Mouse (Mus musculus): ENCODE data around the gene Gadd45a. TPM values are rescaled to one million over a fixed set of nuclear protein-coding genes. Genes with fewer than 3 reads are reported as not detected.

The Gadd45a gene
- polyA plus RNA-seq, 1 experiment from 2014 or later: 14.5 TPM

- Histone ChIP-seq H3K27me3 (ENCODE audit: control insufficient read depth, insufficient read depth, low read depth, low read length) (no peaks in the 10 kb centered on the region), H3K9ac (ENCODE audit: low read length) (no peak overlapping the region), H3K4me1 (replicated peaks; ENCODE audit: control insufficient read depth, insufficient read depth, low read length) (peaks cover 8% of the 10 kb centered on the region; the same call in 1 of the 2 replicates), H3K36me3 (ENCODE audit: control insufficient read depth, insufficient read depth, low read length) (no peaks in the 10 kb centered on the region), H3K4me3 (ENCODE audit: low read length) (no peak overlapping the region), H3K4me2 (ENCODE audit: low read depth, low read length) (no peak overlapping the region), H3K9me3 (ENCODE audit: control insufficient read depth, low read length) (no peaks in the 10 kb centered on the region), H3K27ac (ENCODE audit: low read length) (no peak overlapping the region)
- 95% methylated on average over 1 of the region's 1 CpGs for WGBS
- ATAC-seq (ENCODE audit: low read depth): no peak
Observed at GRCm38 (mm10) chr6:66995825-66996224, 41.4 kb downstream of the Gadd45a start.

- H3K27me3 ChIP-seq (ENCODE audit: control insufficient read depth, insufficient read depth, low read depth, low read length): no peaks in the 10 kb centered on the region
- H3K4me2 ChIP-seq (ENCODE audit: low read depth, low read length): no peak overlapping the region
- no peaks in the 10 kb centered on the region for H3K9me3 ChIP-seq (ENCODE audit: control insufficient read depth, low read length)
- H3K4me1 ChIP-seq (replicated peaks; ENCODE audit: control insufficient read depth, insufficient read depth, low read length): peaks cover 8% of the 10 kb centered on the region; the same call in 1 of the 2 replicates
- H3K36me3 ChIP-seq (ENCODE audit: control insufficient read depth, insufficient read depth, low read length): no peaks in the 10 kb centered on the region
- ATAC-seq (ENCODE audit: low read depth): no peak
- 93% methylated on average over 8 of the region's 8 CpGs for WGBS
- no peak overlapping the region for H3K27ac ChIP-seq (ENCODE audit: low read length)
- no peak overlapping the region for H3K9ac ChIP-seq (ENCODE audit: low read length)
- H3K4me3 ChIP-seq (ENCODE audit: low read length): no peak overlapping the region
Observed at GRCm38 (mm10) chr6:66994981-66995380, 42.3 kb downstream of the Gadd45a start.

GRCm38 (mm10) chr6:66992786-66993185 is 44.5 kb downstream of the Gadd45a start:
- Histone ChIP-seq H3K27ac (ENCODE audit: low read length) (no peak overlapping the region), H3K36me3 (ENCODE audit: control insufficient read depth, insufficient read depth, low read length) (no peaks in the 10 kb centered on the region), H3K4me2 (ENCODE audit: low read depth, low read length) (no peak overlapping the region), H3K4me1 (replicated peaks; ENCODE audit: control insufficient read depth, insufficient read depth, low read length) (peaks cover 8% of the 10 kb centered on the region; the same call in 1 of the 2 replicates), H3K27me3 (ENCODE audit: control insufficient read depth, insufficient read depth, low read depth, low read length) (no peaks in the 10 kb centered on the region), H3K9me3 (ENCODE audit: control insufficient read depth, low read length) (no peaks in the 10 kb centered on the region), H3K4me3 (ENCODE audit: low read length) (no peak overlapping the region), H3K9ac (ENCODE audit: low read length) (no peak overlapping the region)
- 71% methylated on average over 8 of the region's 8 CpGs for WGBS
- no peak for ATAC-seq (ENCODE audit: low read depth)

GRCm38 (mm10) chr6:66992232-66992631 is 45.0 kb downstream of the Gadd45a start:
- Histone ChIP-seq H3K27me3 (ENCODE audit: control insufficient read depth, insufficient read depth, low read depth, low read length) (no peaks in the 10 kb centered on the region), H3K4me1 (replicated peaks; ENCODE audit: control insufficient read depth, insufficient read depth, low read length) (peaks cover 8% of the 10 kb centered on the region; the same call in 1 of the 2 replicates), H3K27ac (ENCODE audit: low read length) (no peak overlapping the region), H3K9ac (ENCODE audit: low read length) (no peak overlapping the region), H3K36me3 (ENCODE audit: control insufficient read depth, insufficient read depth, low read length) (no peaks in the 10 kb centered on the region), H3K4me2 (ENCODE audit: low read depth, low read length) (no peak overlapping the region), H3K9me3 (ENCODE audit: control insufficient read depth, low read length) (no peaks in the 10 kb centered on the region), H3K4me3 (ENCODE audit: low read length) (no peak overlapping the region)
- 35% methylated on average over 9 of the region's 9 CpGs for WGBS
- peak; percentile 43; the same call in 1 of the 2 replicates for ATAC-seq (ENCODE audit: low read depth)

- no peak overlapping the region for H3K4me2 ChIP-seq (ENCODE audit: low read depth, low read length)
- no peaks in the 10 kb centered on the region for H3K27me3 ChIP-seq (ENCODE audit: control insufficient read depth, insufficient read depth, low read depth, low read length)
- H3K4me1 ChIP-seq (replicated peaks; ENCODE audit: control insufficient read depth, insufficient read depth, low read length): peaks cover 15% of the 10 kb centered on the region
- 0 out of 2 replicates have a peak, but pooled peaks cover 2% of the 10 kb centered on the region for H3K9me3 ChIP-seq (ENCODE audit: control insufficient read depth, low read length)
- H3K36me3 ChIP-seq (ENCODE audit: control insufficient read depth, insufficient read depth, low read length): no peaks in the 10 kb centered on the region
- ATAC-seq (ENCODE audit: low read depth): no peak
- H3K27ac ChIP-seq (ENCODE audit: low read length): no peak overlapping the region
- no peak overlapping the region for H3K4me3 ChIP-seq (ENCODE audit: low read length)
- 56% methylated on average over 3 of the region's 3 CpGs for WGBS
- no peak overlapping the region for H3K9ac ChIP-seq (ENCODE audit: low read length)
Observed at GRCm38 (mm10) chr6:66989518-66989917, 47.7 kb downstream of the Gadd45a start.

GRCm38 (mm10) chr6:66989037-66989436 is 48.2 kb downstream of the Gadd45a start:
- Histone ChIP-seq H3K27ac (ENCODE audit: low read length) (no peak overlapping the region), H3K4me2 (ENCODE audit: low read depth, low read length) (no peak overlapping the region), H3K4me3 (ENCODE audit: low read length) (no peak overlapping the region), H3K9ac (ENCODE audit: low read length) (no peak overlapping the region), H3K4me1 (replicated peaks; ENCODE audit: control insufficient read depth, insufficient read depth, low read length) (peaks cover 17% of the 10 kb centered on the region), H3K9me3 (ENCODE audit: control insufficient read depth, low read length) (0 out of 2 replicates have a peak, but pooled peaks cover 2% of the 10 kb centered on the region), H3K27me3 (ENCODE audit: control insufficient read depth, insufficient read depth, low read depth, low read length) (no peaks in the 10 kb centered on the region), H3K36me3 (ENCODE audit: control insufficient read depth, insufficient read depth, low read length) (no peaks in the 10 kb centered on the region)
- 86% methylated on average over 6 of the region's 6 CpGs for WGBS
- ATAC-seq (ENCODE audit: low read depth): no peak

- WGBS: 87% methylated on average over 9 of the region's 9 CpGs
Observed at GRCm38 (mm10) chr6:66988363-66988762, 48.9 kb downstream of the Gadd45a start.

GRCm38 (mm10) chr6:66987643-66988042 is 49.6 kb downstream of the Gadd45a start:
- no peak overlapping the region for H3K4me2 ChIP-seq (ENCODE audit: low read depth, low read length)
- 0 out of 2 replicates have a peak, but pooled peaks cover 2% of the 10 kb centered on the region for H3K9me3 ChIP-seq (ENCODE audit: control insufficient read depth, low read length)
- no peaks in the 10 kb centered on the region for H3K27me3 ChIP-seq (ENCODE audit: control insufficient read depth, insufficient read depth, low read depth, low read length)
- no peak for ATAC-seq (ENCODE audit: low read depth)
- H3K27ac ChIP-seq (ENCODE audit: low read length): no peak overlapping the region
- no peak overlapping the region for H3K4me3 ChIP-seq (ENCODE audit: low read length)
- WGBS: 57% methylated on average over 3 of the region's 3 CpGs
- no peak overlapping the region for H3K9ac ChIP-seq (ENCODE audit: low read length)
- peaks cover 15% of the 10 kb centered on the region for H3K4me1 ChIP-seq (replicated peaks; ENCODE audit: control insufficient read depth, insufficient read depth, low read length)
- H3K36me3 ChIP-seq (ENCODE audit: control insufficient read depth, insufficient read depth, low read length): no peaks in the 10 kb centered on the region

More at GRCm38 (mm10) chr6:66988363-66988762, 48.9 kb downstream of the Gadd45a start:
- peaks cover 19% of the 10 kb centered on the region for H3K4me1 ChIP-seq (replicated peaks; ENCODE audit: control insufficient read depth, insufficient read depth, low read length)
- no peaks in the 10 kb centered on the region for H3K27me3 ChIP-seq (ENCODE audit: control insufficient read depth, insufficient read depth, low read depth, low read length)
- no peaks in the 10 kb centered on the region for H3K36me3 ChIP-seq (ENCODE audit: control insufficient read depth, insufficient read depth, low read length)
- H3K9me3 ChIP-seq (ENCODE audit: control insufficient read depth, low read length): 0 out of 2 replicates have a peak, but pooled peaks cover 2% of the 10 kb centered on the region
- H3K27ac ChIP-seq (ENCODE audit: low read length): no peak overlapping the region
- no peak for ATAC-seq (ENCODE audit: low read depth)
- no peak overlapping the region for H3K4me2 ChIP-seq (ENCODE audit: low read depth, low read length)
- no peak overlapping the region for H3K4me3 ChIP-seq (ENCODE audit: low read length)
- H3K9ac ChIP-seq (ENCODE audit: low read length): no peak overlapping the region

- H3K4me3 ChIP-seq (ENCODE audit: low read length): no peak overlapping the region
- H3K9ac ChIP-seq (ENCODE audit: low read length): no peak overlapping the region
- no peaks in the 10 kb centered on the region for H3K27me3 ChIP-seq (ENCODE audit: control insufficient read depth, insufficient read depth, low read depth, low read length)
- no peak overlapping the region for H3K27ac ChIP-seq (ENCODE audit: low read length)
- 85% methylated on average over 12 of the region's 12 CpGs for WGBS
- H3K36me3 ChIP-seq (ENCODE audit: control insufficient read depth, insufficient read depth, low read length): no peaks in the 10 kb centered on the region
- 0 out of 2 replicates have a peak, but pooled peaks cover 2% of the 10 kb centered on the region for H3K9me3 ChIP-seq (ENCODE audit: control insufficient read depth, low read length)
- ATAC-seq (ENCODE audit: low read depth): no peak
- peaks cover 11% of the 10 kb centered on the region for H3K4me1 ChIP-seq (replicated peaks; ENCODE audit: control insufficient read depth, insufficient read depth, low read length)
- H3K4me2 ChIP-seq (ENCODE audit: low read depth, low read length): no peak overlapping the region
Observed at GRCm38 (mm10) chr6:66986063-66986462, 51.2 kb downstream of the Gadd45a start.

Data from lung, embryonic 16.5 days (tissue).